ENCODE assay signal across 17 mouse cellular contexts in the genomic region with DNA sequence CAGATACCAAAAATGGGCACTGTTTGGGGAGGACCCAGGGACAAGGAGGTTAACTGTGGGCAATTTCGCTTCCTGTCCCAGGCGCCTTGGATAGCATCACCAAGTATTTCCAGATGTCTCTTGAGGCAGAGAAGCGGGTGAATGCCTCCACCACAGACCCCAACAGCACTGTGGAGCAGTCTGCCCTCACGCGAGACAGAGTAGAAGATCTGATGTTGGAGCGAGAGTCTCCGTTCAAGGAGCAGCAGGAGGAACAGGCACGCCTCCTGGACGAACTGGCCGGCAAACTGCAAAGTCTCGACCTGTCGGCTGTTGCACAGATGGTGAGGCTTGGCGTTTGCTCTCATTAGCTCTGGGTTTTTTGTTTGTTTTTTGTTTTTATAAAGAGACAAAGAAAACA. TPM values are rescaled to one million over a fixed set of nuclear protein-coding genes. Genes with fewer than 3 reads are reported as not detected.
DNase-seq lines count a peak whose midpoint lies in the region; ATAC-seq lines count a peak whose summit lies in the region.
"Had no signal": no experiment of that assay in that cellular context is flagged by ENCODE, and none has a peak within 500 bp of the region (broad histone marks: within the 10 kb centered on the region; RNA-seq: fewer than 3 reads in every experiment).

No protein-coding gene starts in this region.

- no peak overlapping the region for H3K4me2 ChIP-seq in heart, embryonic 16.5 days (ENCODE audit: low read depth, low read length)
- no peak overlapping the region for H3K4me2 ChIP-seq in heart, embryonic 12.5 days
- no peak overlapping the region; the same call in 1 of the 2 replicates for H3K4me2 ChIP-seq in limb, embryonic 11.5 days (ENCODE audit: low read depth, severe bottlenecking)
- H3K4me2 ChIP-seq: liver, embryonic 13.5 days had no signal

- no peaks in the 10 kb centered on the region for H3K9me3 ChIP-seq in heart, embryonic 16.5 days (replicated peaks; ENCODE audit: control insufficient read depth, low read length)
- H3K9me3 ChIP-seq in heart, embryonic 12.5 days (replicated peaks), result no peaks in the 10 kb centered on the region
- no peaks in the 10 kb centered on the region for H3K9me3 ChIP-seq in limb, embryonic 11.5 days (ENCODE audit: control insufficient read depth, low read length)
- H3K9me3 ChIP-seq: liver, embryonic 13.5 days had no signal

- H3K4me1 ChIP-seq in heart, embryonic 16.5 days (ENCODE audit: control insufficient read depth, insufficient read depth, low read length), result peaks cover 20% of the 10 kb centered on the region
- peaks cover 9% of the 10 kb centered on the region; the same call in 1 of the 2 replicates for H3K4me1 ChIP-seq in heart, embryonic 12.5 days (replicated peaks)
- H3K4me1 ChIP-seq in limb, embryonic 11.5 days (ENCODE audit: control insufficient read depth, insufficient read depth, low read length), result peaks cover 8% of the 10 kb centered on the region; the same call in 1 of the 2 replicates
- H3K4me1 ChIP-seq: liver, embryonic 13.5 days had no signal

- no peaks in the 10 kb centered on the region for H3K27me3 ChIP-seq in heart, embryonic 16.5 days (ENCODE audit: control insufficient read depth, insufficient read depth, low read length)
- no peaks in the 10 kb centered on the region for H3K27me3 ChIP-seq in heart, embryonic 12.5 days (replicated peaks)
- H3K27me3 ChIP-seq in limb, embryonic 11.5 days (ENCODE audit: control insufficient read depth, insufficient read depth, low read length), result no peaks in the 10 kb centered on the region
- H3K27me3 ChIP-seq: liver, embryonic 13.5 days had no signal

- peaks cover 84% of the 10 kb centered on the region for H3K36me3 ChIP-seq in heart, embryonic 16.5 days (ENCODE audit: control insufficient read depth, insufficient read depth)
- peaks cover 97% of the 10 kb centered on the region for H3K36me3 ChIP-seq in heart, embryonic 12.5 days
- peaks cover 5% of the 10 kb centered on the region for H3K36me3 ChIP-seq in limb, embryonic 11.5 days (ENCODE audit: control insufficient read depth, insufficient read depth, low read length)
- H3K36me3 ChIP-seq: liver, embryonic 13.5 days had no signal

- 0 out of 2 replicates have a peak overlapping the region, but pooled peaks have one; percentile 12 for H3K27ac ChIP-seq in heart, embryonic 16.5 days (ENCODE audit: low read length)
- no peak overlapping the region for H3K27ac ChIP-seq in heart, embryonic 12.5 days (ENCODE audit: poor library complexity, severe bottlenecking)
- H3K27ac ChIP-seq in limb, embryonic 11.5 days (replicated peaks; ENCODE audit: low read depth, low read length), result peak overlapping the region; percentile 61; the same call in 1 of the 2 replicates
- H3K27ac ChIP-seq: liver, embryonic 13.5 days had no signal

- ATAC-seq in heart, embryonic 16.5 days (replicated peaks; ENCODE audit: extremely low read depth, insufficient read depth, low FRiP score), result no peak
- ATAC-seq in heart, embryonic 12.5 days (ENCODE audit: insufficient number of reproducible peaks, low FRiP score), result no peak
- ATAC-seq in limb, embryonic 11.5 days (ENCODE audit: insufficient number of reproducible peaks, low FRiP score, low TSS enrichment, low read depth), result no peak; the same call in 1 of the 2 replicates
- ATAC-seq: intestine, postnatal 0 days; lung, postnatal 0 days had no signal

- H3K4me3 ChIP-seq in heart, embryonic 16.5 days (ENCODE audit: low read length), result no peak overlapping the region
- H3K4me3 ChIP-seq in heart, embryonic 12.5 days, result no peak overlapping the region
- no peak overlapping the region for H3K4me3 ChIP-seq in limb, embryonic 11.5 days (ENCODE audit: low read depth, low read length)
- H3K4me3 ChIP-seq: liver, embryonic 13.5 days had no signal

- intact Hi-C loops in gastrocnemius, postnatal 14 days (cut with DNase I; ENCODE audit: low total_unique reads), result no loop called here

- WGBS in heart, embryonic 16.5 days, result 79% methylated on average over 13 of the region's 13 CpGs
- WGBS in heart, embryonic 12.5 days, result 78% methylated on average over 13 of the region's 13 CpGs
- 42% methylated on average over 13 of the region's 13 CpGs for WGBS in limb, embryonic 11.5 days

- DNase-seq in cerebellum, postnatal 10 days, result peak; percentile 68 to 71
- peak; percentile 43 for DNase-seq in embryo, embryonic 11 days
- DNase-seq in limb, embryonic 11.5 days (ENCODE audit: low spot score), result peak; percentile 53
- DNase-seq in layer of hippocampus, adult 18-20 months (ENCODE audit: low spot score in 2 of 2), result no peak
- no peak for DNase-seq in thymus, adult 18-20 months
- no peak for DNase-seq in gastrocnemius, postnatal 14 days
- DNase-seq: adrenal gland, postnatal 25 days; heart, adult 18-20 months; kidney, postnatal 25 days; layer of hippocampus, postnatal 36 days; liver, embryonic 13.5 days had no signal

- H3K9ac ChIP-seq in heart, embryonic 16.5 days (ENCODE audit: low read length), result no peak overlapping the region
- H3K9ac ChIP-seq in heart, embryonic 12.5 days, result no peak overlapping the region
- no peak overlapping the region for H3K9ac ChIP-seq in limb, embryonic 11.5 days (ENCODE audit: low read length)
- H3K9ac ChIP-seq: liver, embryonic 13.5 days had no signal

RNA-seq across cellular contexts. Expression of gene Dld, which starts 30.4 kb away (rescaled TPM):
- 246 and 263 TPM in 2 replicates for polyA plus RNA-seq in heart, embryonic 16.5 days (2015; fragmentation: Nextera tagmentation; extraction: Ambion mirVana)
- polyA plus RNA-seq in heart, embryonic 12.5 days (2016; fragmentation: Nextera tagmentation; extraction: Ambion mirVana), result 235 and 238 TPM in 2 replicates
- 164 and 176 TPM in 2 replicates for polyA plus RNA-seq in limb, embryonic 11.5 days (2014; fragmentation: Nextera tagmentation; extraction: Ambion mirVana)
- 100 to 1,000 TPM; 101 to 105 TPM for total RNA-seq in layer of hippocampus, adult 18-20 months (2021)
- total RNA-seq in gastrocnemius, postnatal 14 days (2021), result 100 to 1,000 TPM; 181 to 227 TPM

RNA-seq across cellular contexts. Expression of gene Lamb1, which starts 55.8 kb away (rescaled TPM):
- polyA plus RNA-seq in heart, embryonic 16.5 days (2015; fragmentation: Nextera tagmentation; extraction: Ambion mirVana), result 92.1 and 113 TPM in 2 replicates
- 127 and 132 TPM in 2 replicates for polyA plus RNA-seq in heart, embryonic 12.5 days (2016; fragmentation: Nextera tagmentation; extraction: Ambion mirVana)
- 38.1 and 42.2 TPM in 2 replicates for polyA plus RNA-seq in limb, embryonic 11.5 days (2014; fragmentation: Nextera tagmentation; extraction: Ambion mirVana)
- 10 to 100 TPM; 34.9 to 38.1 TPM for total RNA-seq in layer of hippocampus, adult 18-20 months (2021)
- 100 to 1,000 TPM; 102 to 120 TPM for total RNA-seq in gastrocnemius, postnatal 14 days (2021)
- total RNA-seq: megakaryocyte-erythroid progenitor cell, adult 5-6 weeks; MEL had no signal

Comparison
In these comparisons a context has a peak if more than half of its experiments do, and no peak if none do; other contexts are left out.
1. DNase-seq: peak in cerebellum, postnatal 10 days (2 of 2), embryo, embryonic 11 days (single experiment) and limb, embryonic 11.5 days (single experiment); none in layer of hippocampus, adult 18-20 months (0 of 2), thymus, adult 18-20 months (0 of 2) and gastrocnemius, postnatal 14 days (single experiment).